Mouse (Mus musculus): ENCODE data around the gene Gadd45b. TPM values are rescaled to one million over a fixed set of nuclear protein-coding genes. Genes with fewer than 3 reads are reported as not detected.
A peak's percentile ranks its signal among the peaks of the same experiment; 100 is the strongest.

Gadd45b gene
- total and polyA plus RNA-seq, 3 experiments = 10.1 to 13.3 TPM; not detected in 1

DNA sequence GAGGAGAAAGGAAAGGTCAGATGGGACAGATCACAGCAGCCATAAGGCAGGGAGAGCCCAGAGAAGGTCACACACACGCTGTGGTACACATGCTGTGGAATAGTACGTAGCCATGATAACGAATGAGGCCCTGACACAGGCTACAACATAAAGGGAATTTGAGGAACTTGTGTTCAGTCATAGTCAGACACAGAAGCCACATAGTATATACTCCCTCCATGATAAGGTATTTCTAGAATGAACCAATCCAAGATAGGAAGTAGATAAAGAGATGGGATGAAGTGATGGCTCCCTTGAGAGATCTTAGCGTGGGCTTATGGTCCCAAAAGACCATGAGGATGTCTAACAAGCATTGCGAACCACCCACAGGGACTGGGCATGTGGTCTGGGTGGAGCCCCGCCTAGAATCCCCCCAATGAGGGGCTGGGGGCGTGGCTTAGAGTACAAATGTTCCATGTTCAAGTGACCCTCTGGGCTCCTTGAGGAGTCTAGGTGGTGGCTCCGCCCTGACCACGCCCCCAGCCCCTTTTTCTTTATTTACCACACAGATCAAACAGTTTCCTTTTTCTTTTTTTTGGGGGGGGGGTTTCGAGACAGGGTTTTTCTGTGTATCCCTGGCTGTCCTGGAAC lies 22.0 kb downstream of the Gadd45b start:
- H3K79me2 ChIP-seq (ENCODE audit: control insufficient read depth, insufficient read depth, low read length, poor library complexity) = no peaks in the 10 kb centered on the region
- peaks cover 0 to 19% of the 10 kb centered on the region in 2 experiments; a peak in 2 of 4 replicates for H3K36me3 ChIP-seq (ENCODE audit: control insufficient read depth in 1 of 2, insufficient read depth in 2 of 2, low read length in 2 of 2)
- peak; percentile 63 for DNase-seq (ENCODE audit: low read depth, low spot score)
- no peak overlapping the region for H3K27ac ChIP-seq (ENCODE audit: control insufficient read depth, low read depth, low read length)
- no peaks in the 10 kb centered on the region for H3K27me3 ChIP-seq (ENCODE audit: control insufficient read depth in 1 of 2, insufficient read depth in 2 of 2, low read length in 2 of 2)
- H3K9me3 ChIP-seq (replicated peaks; ENCODE audit: insufficient read depth, low read length) = no peaks in the 10 kb centered on the region
- H3K4me1 ChIP-seq (ENCODE audit: control insufficient read depth in 1 of 2, insufficient read depth in 2 of 2, low read length in 2 of 2) = peaks cover 5 to 32% of the 10 kb centered on the region in 2 experiments; a peak in 3 of 4 replicates
- H3K4me3 ChIP-seq (ENCODE audit: control insufficient read depth in 1 of 2, insufficient read depth in 1 of 2, low read depth in 2 of 2, low read length in 2 of 2) = no peak overlapping the region
- no peak overlapping the region for H3K9ac ChIP-seq (ENCODE audit: control insufficient read depth, low read depth, low read length, poor library complexity, severe bottlenecking)
- TF ChIP-seq ETS1 (IDR thresholded peaks at IDR 0.05; ENCODE audit: low read depth, low read length) (no peak), ZNF384 (IDR thresholded peaks at IDR 0.05; ENCODE audit: low read depth, low read length) (no peak), NRF1 (IDR thresholded peaks at IDR 0.05; ENCODE audit: insufficient read depth, low read depth, low read length, poor library complexity, severe bottlenecking) (no peak), GABPA (IDR thresholded peaks at IDR 0.05; ENCODE audit: low read depth, low read length) (no peak), ELF1 (IDR thresholded peaks at IDR 0.05; ENCODE audit: low read depth, low read length) (no peak), CHD1 (IDR thresholded peaks at IDR 0.05; ENCODE audit: low read depth, low read length) (no peak), ZC3H11A (IDR thresholded peaks at IDR 0.05; ENCODE audit: low read depth, low read length) (no peak), NELFE (IDR thresholded peaks at IDR 0.05; ENCODE audit: low read depth, low read length) (no peak), USF1 (IDR thresholded peaks at IDR 0.05; ENCODE audit: low read depth, low read length) (no peak), UBTF (IDR thresholded peaks at IDR 0.05; ENCODE audit: borderline replicate concordance, insufficient read depth, low read depth, low read length) (no peak), USF2 (IDR thresholded peaks at IDR 0.05; ENCODE audit: borderline replicate concordance in 1 of 2, insufficient read depth in 1 of 2, low read depth in 1 of 2, low read length in 2 of 2) (no peak), TAL1 (IDR thresholded peaks at IDR 0.05; ENCODE audit: low read length) (no peak), TBP (IDR thresholded peaks at IDR 0.05; ENCODE audit: low read depth, low read length) (no peak), MAX (IDR thresholded peaks at IDR 0.05; ENCODE audit: low read length) (no peak), JUND (IDR thresholded peaks at IDR 0.05; ENCODE audit: low read depth, low read length) (no peak), POLR2AphosphoS2 (IDR thresholded peaks at IDR 0.05; ENCODE audit: low read length) (no peak), BHLHE40 (IDR thresholded peaks at IDR 0.05; ENCODE audit: borderline replicate concordance, low read depth, low read length) (no peak), MAFK (IDR thresholded peaks at IDR 0.05; ENCODE audit: borderline replicate concordance, low read depth, low read length) (no peak), TCF12 (IDR thresholded peaks at IDR 0.05; ENCODE audit: low read depth, low read length) (0 out of 2 replicates have a peak, but pooled peaks have one; percentile 19), ZKSCAN1 (IDR thresholded peaks at IDR 0.05; ENCODE audit: low read depth, low read length) (no peak), MAZ (IDR thresholded peaks at IDR 0.05; ENCODE audit: low read depth, low read length) (no peak), EP300 (IDR thresholded peaks at IDR 0.05; ENCODE audit: low read depth in 1 of 2, low read length in 2 of 2) (peak in 1 of 2 experiments; percentile 37; a peak in 1 of 4 replicates), POLR2AphosphoS5 (IDR thresholded peaks at IDR 0.05; ENCODE audit: borderline replicate concordance, low read depth, low read length) (no peak), CHD2 (IDR thresholded peaks at IDR 0.05; ENCODE audit: low read length) (no peak), E2F4 (IDR thresholded peaks at IDR 0.05; ENCODE audit: borderline replicate concordance, low read depth, low read length) (no peak), POLR2A (IDR thresholded peaks at IDR 0.05; ENCODE audit: control insufficient read depth in 1 of 2, insufficient read depth in 1 of 2, low read depth in 1 of 2, low read length in 2 of 2, poor library complexity in 1 of 2) (no peak), ZMIZ1 (IDR thresholded peaks at IDR 0.05; ENCODE audit: low read depth, low read length) (no peak), RAD21 (IDR thresholded peaks at IDR 0.05; ENCODE audit: low read depth, low read length) (no peak), KAT2A (conservative IDR thresholded peaks at IDR 0.05; ENCODE audit: low read depth, low read length) (no peak), GATA1 (IDR thresholded peaks at IDR 0.05; ENCODE audit: low read depth, low read length) (peak; percentile 68), MXI1 (IDR thresholded peaks at IDR 0.05; ENCODE audit: low read depth, low read length) (no peak), HCFC1 (IDR thresholded peaks at IDR 0.05; ENCODE audit: low read depth, low read length) (no peak), MYC (IDR thresholded peaks at IDR 0.05; ENCODE audit: low read depth, low read length) (peak; percentile 31; the same call in 1 of the 2 replicates), SIN3A (IDR thresholded peaks at IDR 0.05; ENCODE audit: low read length) (0 out of 2 replicates have a peak, but pooled peaks have one; percentile 33), MEF2A (IDR thresholded peaks at IDR 0.05; ENCODE audit: extremely low read depth, insufficient replicate concordance, low read depth, low read length, poor library complexity, severe bottlenecking) (no peak)
